Mouse (Mus musculus): ENCODE data around the gene Dusp6.

Gene Dusp6

GRCm38 (mm10) chr10:99271016-99271415 is 8.0 kb downstream of the Dusp6 start:
- DNase-seq (ENCODE audit: low spot score in 2 of 2) = no peak

- no peak for DNase-seq (ENCODE audit: low spot score in 2 of 2)
Measured at GRCm38 (mm10) chr10:99273006-99273405, 10.0 kb downstream of the Dusp6 start.

GRCm38 (mm10) chr10:99274640-99275039 is 11.6 kb downstream of the Dusp6 start:
- no peak for DNase-seq (ENCODE audit: low spot score in 2 of 2)

GRCm38 (mm10) chr10:99279067-99279880 is 16.2 kb downstream of the Dusp6 start:
- no peak for DNase-seq (ENCODE audit: low spot score in 2 of 2)

- DNase-seq (ENCODE audit: low spot score in 2 of 2) = no peak
Measured at GRCm38 (mm10) chr10:99283981-99284385, 21.0 kb downstream of the Dusp6 start.

GRCm38 (mm10) chr10:99284918-99285317 is 21.9 kb downstream of the Dusp6 start:
- DNase-seq (ENCODE audit: low spot score in 2 of 2) = no peak

- DNase-seq (ENCODE audit: low spot score in 2 of 2) = no peak
Measured at GRCm38 (mm10) chr10:99285759-99286158, 22.7 kb downstream of the Dusp6 start.

- no peak for DNase-seq (ENCODE audit: low spot score in 2 of 2)
Measured at GRCm38 (mm10) chr10:99286213-99286612, 23.2 kb downstream of the Dusp6 start.

GRCm38 (mm10) chr10:99286787-99287186 is 23.8 kb downstream of the Dusp6 start:
- DNase-seq (ENCODE audit: low spot score in 2 of 2) = no peak

GRCm38 (mm10) chr10:99287206-99287605 is 24.2 kb downstream of the Dusp6 start:
- DNase-seq (ENCODE audit: low spot score in 2 of 2) = no peak

- DNase-seq (ENCODE audit: low spot score in 2 of 2) = no peak
Measured at GRCm38 (mm10) chr10:99289176-99289575, 26.1 kb downstream of the Dusp6 start.

GRCm38 (mm10) chr10:99293111-99293640 is 30.1 kb downstream of the Dusp6 start:
- no peak for DNase-seq (ENCODE audit: low spot score in 2 of 2)

- no peak for DNase-seq (ENCODE audit: low spot score in 2 of 2)
Measured at GRCm38 (mm10) chr10:99297721-99298120, 34.7 kb downstream of the Dusp6 start.

GRCm38 (mm10) chr10:99298328-99299295 is 35.6 kb downstream of the Dusp6 start:
- DNase-seq (ENCODE audit: low spot score in 2 of 2) = no peak

GRCm38 (mm10) chr10:99299303-99299702 is 36.3 kb downstream of the Dusp6 start:
- no peak for DNase-seq (ENCODE audit: low spot score in 2 of 2)

GRCm38 (mm10) chr10:99302051-99302450 is 39.0 kb downstream of the Dusp6 start:
- DNase-seq (ENCODE audit: low spot score in 2 of 2) = no peak

GRCm38 (mm10) chr10:99308837-99309236 is 45.8 kb downstream of the Dusp6 start:
- DNase-seq (ENCODE audit: low spot score in 2 of 2) = no peak

- no peak for DNase-seq (ENCODE audit: low spot score in 2 of 2)
Measured at GRCm38 (mm10) chr10:99309617-99310016, 46.6 kb downstream of the Dusp6 start.

GRCm38 (mm10) chr10:99310204-99310603 is 47.2 kb downstream of the Dusp6 start:
- DNase-seq (ENCODE audit: low spot score in 2 of 2) = peak in 1 of 2 experiments; percentile 35

- no peak for DNase-seq (ENCODE audit: low spot score in 2 of 2)
Measured at GRCm38 (mm10) chr10:99311956-99312355, 48.9 kb downstream of the Dusp6 start.

GRCm38 (mm10) chr10:99314366-99314765 is 51.3 kb downstream of the Dusp6 start:
- no peak for DNase-seq (ENCODE audit: low spot score in 2 of 2)

GRCm38 (mm10) chr10:99317057-99317456 is 54.0 kb downstream of the Dusp6 start:
- no peak for DNase-seq (ENCODE audit: low spot score in 2 of 2)

Measured in frontal cortex, postnatal 25 days (tissue).